Mouse (Mus musculus): ENCODE measurements at regions not wholly inside any gene's neighbourhood (a gene's known extent, or its start where the extent isn't known, plus 50 kb on each side); places are given as distances from the start of the nearest gene placed in this dataset.

DNA sequence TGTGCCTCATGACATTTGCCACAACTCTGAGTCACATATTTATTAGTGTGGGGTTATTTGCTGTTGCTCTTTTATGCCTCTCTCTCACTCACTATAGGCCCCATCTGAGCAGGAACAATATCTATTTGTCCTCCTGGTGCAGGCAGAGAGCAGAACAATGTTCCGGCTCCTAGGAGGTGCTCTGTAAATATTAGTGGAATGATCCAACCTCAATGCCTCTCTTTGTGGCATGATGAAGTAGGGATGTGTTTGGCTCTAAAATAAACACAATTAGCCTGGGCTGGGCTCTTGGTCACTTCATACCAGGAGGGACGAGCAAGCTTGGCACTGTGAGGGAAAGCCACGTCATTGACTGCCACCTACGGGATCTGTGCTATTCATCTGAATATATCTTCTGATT is 224.8 kb upstream of the Arid1b start:
- WGBS = 47% methylated on average over 4 of the region's 4 CpGs
- no peaks in the 10 kb centered on the region for H3K36me3 ChIP-seq (ENCODE audit: control insufficient read depth, insufficient read depth, low read length)
- H3K4me1 ChIP-seq (ENCODE audit: control insufficient read depth, insufficient read depth, low read length) = no peaks in the 10 kb centered on the region
- peak; percentile 84 for ATAC-seq (ENCODE audit: insufficient read depth, low FRiP score)
- H3K4me2 ChIP-seq (ENCODE audit: low read depth, low read length) = no peak overlapping the region
- no peak overlapping the region for H3K27ac ChIP-seq (ENCODE audit: low read length)
- no peak overlapping the region for H3K9ac ChIP-seq (ENCODE audit: low read length)
- no peaks in the 10 kb centered on the region for H3K27me3 ChIP-seq (ENCODE audit: control insufficient read depth, insufficient read depth, low read length)
- no peaks in the 10 kb centered on the region for H3K9me3 ChIP-seq (replicated peaks; ENCODE audit: control insufficient read depth, low read length)
- H3K4me3 ChIP-seq (replicated peaks; ENCODE audit: low read length) = no peak overlapping the region

DNA sequence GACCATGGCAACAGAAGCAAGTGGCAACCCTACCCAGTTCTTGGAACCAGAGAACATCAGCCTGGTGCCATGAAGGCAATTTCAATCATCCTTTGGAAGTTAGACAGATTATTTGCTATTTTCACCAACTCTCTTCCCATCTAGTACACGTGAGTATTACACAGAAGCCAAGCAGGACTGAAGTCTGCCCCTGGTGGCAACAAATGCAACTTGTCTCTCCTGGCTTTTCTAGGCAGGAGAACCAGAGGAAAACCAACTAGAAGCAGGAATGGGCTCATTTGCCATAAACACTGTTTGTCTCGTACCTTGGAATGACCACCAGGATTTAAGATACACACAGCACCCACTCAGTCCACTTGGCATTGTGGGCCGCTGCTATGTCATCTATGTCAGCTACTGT is 224.1 kb upstream of the Arid1b start:
- Histone ChIP-seq H3K4me1 (ENCODE audit: control insufficient read depth, insufficient read depth, low read length) (no peaks in the 10 kb centered on the region), H3K4me2 (ENCODE audit: low read depth, low read length) (no peak overlapping the region), H3K27ac (ENCODE audit: low read length) (0 out of 2 replicates have a peak overlapping the region, but pooled peaks have one; percentile 2), H3K9me3 (replicated peaks; ENCODE audit: control insufficient read depth, low read length) (no peaks in the 10 kb centered on the region), H3K4me3 (replicated peaks; ENCODE audit: low read length) (no peak overlapping the region), H3K9ac (ENCODE audit: low read length) (no peak overlapping the region), H3K27me3 (ENCODE audit: control insufficient read depth, insufficient read depth, low read length) (no peaks in the 10 kb centered on the region), H3K36me3 (ENCODE audit: control insufficient read depth, insufficient read depth, low read length) (no peaks in the 10 kb centered on the region)
- WGBS = 79% methylated on average over 3 of the region's 3 CpGs
- no peak for ATAC-seq (ENCODE audit: insufficient read depth, low FRiP score)

DNA sequence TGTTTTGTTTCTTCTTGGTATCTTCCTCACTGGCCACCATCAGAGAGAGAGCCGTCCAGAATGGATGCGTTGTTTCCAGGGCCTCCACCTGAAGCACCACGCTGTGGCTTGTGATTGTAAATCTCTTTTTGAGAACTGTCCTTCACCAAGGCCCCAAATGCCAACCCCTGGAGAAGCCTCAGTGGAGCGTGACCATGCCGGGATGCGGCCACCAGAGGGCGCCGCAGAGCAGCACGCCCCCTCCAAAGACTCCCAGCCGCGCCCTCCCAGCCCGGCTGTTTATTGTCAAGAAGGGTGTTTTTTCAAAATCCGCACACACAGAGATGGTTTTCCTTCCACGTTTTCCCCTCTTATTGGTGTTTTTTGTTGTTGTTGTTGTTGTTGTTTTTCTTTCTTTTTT is 216.0 kb upstream of the Arid1b start:
- no peak overlapping the region for H3K4me3 ChIP-seq (replicated peaks; ENCODE audit: low read length)
- WGBS = 2% methylated on average over 14 of the region's 14 CpGs
- H3K9ac ChIP-seq (ENCODE audit: low read length) = no peak overlapping the region
- peak overlapping the region; percentile 32 for H3K4me2 ChIP-seq (ENCODE audit: low read depth, low read length)
- H3K9me3 ChIP-seq (replicated peaks; ENCODE audit: control insufficient read depth, low read length) = no peaks in the 10 kb centered on the region
- no peaks in the 10 kb centered on the region for H3K36me3 ChIP-seq (ENCODE audit: control insufficient read depth, insufficient read depth, low read length)
- peak; percentile 68; the same call in 1 of the 2 replicates for ATAC-seq (ENCODE audit: insufficient read depth, low FRiP score)
- peaks cover 4% of the 10 kb centered on the region; the same call in 1 of the 2 replicates for H3K4me1 ChIP-seq (ENCODE audit: control insufficient read depth, insufficient read depth, low read length)
- H3K27ac ChIP-seq (ENCODE audit: low read length) = no peak overlapping the region
- H3K27me3 ChIP-seq (ENCODE audit: control insufficient read depth, insufficient read depth, low read length) = no peaks in the 10 kb centered on the region

DNA sequence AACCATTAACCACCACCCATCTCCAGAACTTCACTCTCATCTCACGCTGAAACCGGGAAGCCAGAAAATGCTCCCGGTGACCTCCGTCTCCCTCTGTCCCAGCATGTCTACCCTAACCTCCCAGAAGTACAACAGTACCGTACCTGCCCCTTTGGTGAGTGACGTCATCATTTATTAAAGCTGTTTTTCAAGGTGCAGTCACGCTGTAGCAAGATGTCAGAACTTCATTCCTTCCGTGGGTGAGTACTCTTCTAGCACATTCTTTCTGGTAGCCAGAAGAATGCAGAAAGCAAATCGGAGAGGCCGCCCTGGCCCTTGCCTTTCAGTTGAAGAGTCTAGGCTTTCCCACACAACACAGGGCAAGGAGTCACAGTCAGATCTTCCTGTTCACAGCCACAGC is 215.1 kb upstream of the Arid1b start:
- Histone ChIP-seq H3K27me3 (ENCODE audit: control insufficient read depth, insufficient read depth, low read length) (no peaks in the 10 kb centered on the region), H3K9ac (ENCODE audit: low read length) (no peak overlapping the region), H3K4me1 (ENCODE audit: control insufficient read depth, insufficient read depth, low read length) (peaks cover 4% of the 10 kb centered on the region; the same call in 1 of the 2 replicates), H3K9me3 (replicated peaks; ENCODE audit: control insufficient read depth, low read length) (no peaks in the 10 kb centered on the region), H3K4me3 (replicated peaks; ENCODE audit: low read length) (no peak overlapping the region), H3K36me3 (ENCODE audit: control insufficient read depth, insufficient read depth, low read length) (no peaks in the 10 kb centered on the region), H3K27ac (ENCODE audit: low read length) (no peak overlapping the region), H3K4me2 (ENCODE audit: low read depth, low read length) (no peak overlapping the region)
- WGBS = 86% methylated on average over 10 of the region's 10 CpGs
- peak; percentile 54; the same call in 1 of the 2 replicates for ATAC-seq (ENCODE audit: insufficient read depth, low FRiP score)

DNA sequence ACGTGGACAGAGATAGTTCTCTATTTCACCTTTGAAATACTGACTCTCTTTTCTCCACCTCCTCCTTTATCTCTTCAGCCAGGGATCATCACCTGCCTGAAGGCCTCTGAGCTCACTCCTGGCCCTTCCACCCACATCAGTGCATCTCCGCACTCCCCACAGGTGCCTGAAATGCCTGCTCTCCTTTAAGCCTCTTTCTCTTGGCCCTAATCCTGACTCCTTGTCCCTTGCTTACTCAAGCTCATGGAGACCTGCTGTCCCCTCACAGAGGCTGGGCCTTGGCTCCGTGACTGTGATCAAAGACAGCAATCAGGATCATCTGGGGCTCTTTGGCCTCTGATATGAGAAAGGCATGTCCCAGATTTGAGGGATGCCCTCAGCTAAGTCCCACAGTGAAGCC is 212.5 kb upstream of the Arid1b start:
- Histone ChIP-seq H3K9me3 (replicated peaks; ENCODE audit: control insufficient read depth, low read length) (no peaks in the 10 kb centered on the region), H3K4me1 (ENCODE audit: control insufficient read depth, insufficient read depth, low read length) (peaks cover 8% of the 10 kb centered on the region), H3K4me3 (replicated peaks; ENCODE audit: low read length) (no peak overlapping the region), H3K4me2 (ENCODE audit: low read depth, low read length) (no peak overlapping the region), H3K27me3 (ENCODE audit: control insufficient read depth, insufficient read depth, low read length) (no peaks in the 10 kb centered on the region), H3K9ac (ENCODE audit: low read length) (no peak overlapping the region), H3K36me3 (ENCODE audit: control insufficient read depth, insufficient read depth, low read length) (no peaks in the 10 kb centered on the region), H3K27ac (ENCODE audit: low read length) (no peak overlapping the region)
- ATAC-seq (ENCODE audit: insufficient read depth, low FRiP score) = no peak
- WGBS = 83% methylated on average over 3 of the region's 3 CpGs

DNA sequence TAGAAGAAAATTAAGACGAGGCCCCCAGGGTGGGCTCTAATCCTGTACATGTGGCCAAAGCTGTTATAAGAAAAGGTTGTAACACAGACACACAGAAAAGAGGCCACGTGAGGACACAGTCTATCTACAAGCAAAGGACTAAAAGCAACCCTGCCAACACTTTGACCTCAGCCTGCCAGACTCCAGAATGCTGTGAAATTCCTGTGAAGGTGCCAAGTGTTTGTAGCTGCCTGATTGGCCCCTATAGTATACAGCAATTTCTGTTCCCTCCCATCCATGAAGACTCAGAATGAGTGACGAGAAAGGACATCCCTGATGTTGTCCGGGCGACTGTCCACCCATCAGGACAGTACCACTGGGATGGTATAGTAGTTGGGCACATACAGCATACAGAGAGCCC is 209.8 kb upstream of the Arid1b start:
- 89% methylated on average over 5 of the region's 5 CpGs for WGBS
- no peak overlapping the region for H3K27ac ChIP-seq (ENCODE audit: low read length)
- no peaks in the 10 kb centered on the region for H3K36me3 ChIP-seq (ENCODE audit: control insufficient read depth, insufficient read depth, low read length)
- ATAC-seq (ENCODE audit: insufficient read depth, low FRiP score) = no peak
- H3K4me3 ChIP-seq (replicated peaks; ENCODE audit: low read length) = no peak overlapping the region
- H3K4me1 ChIP-seq (ENCODE audit: control insufficient read depth, insufficient read depth, low read length) = peaks cover 4% of the 10 kb centered on the region
- no peaks in the 10 kb centered on the region for H3K9me3 ChIP-seq (replicated peaks; ENCODE audit: control insufficient read depth, low read length)
- H3K9ac ChIP-seq (ENCODE audit: low read length) = no peak overlapping the region
- no peaks in the 10 kb centered on the region for H3K27me3 ChIP-seq (ENCODE audit: control insufficient read depth, insufficient read depth, low read length)
- no peak overlapping the region for H3K4me2 ChIP-seq (ENCODE audit: low read depth, low read length)

DNA sequence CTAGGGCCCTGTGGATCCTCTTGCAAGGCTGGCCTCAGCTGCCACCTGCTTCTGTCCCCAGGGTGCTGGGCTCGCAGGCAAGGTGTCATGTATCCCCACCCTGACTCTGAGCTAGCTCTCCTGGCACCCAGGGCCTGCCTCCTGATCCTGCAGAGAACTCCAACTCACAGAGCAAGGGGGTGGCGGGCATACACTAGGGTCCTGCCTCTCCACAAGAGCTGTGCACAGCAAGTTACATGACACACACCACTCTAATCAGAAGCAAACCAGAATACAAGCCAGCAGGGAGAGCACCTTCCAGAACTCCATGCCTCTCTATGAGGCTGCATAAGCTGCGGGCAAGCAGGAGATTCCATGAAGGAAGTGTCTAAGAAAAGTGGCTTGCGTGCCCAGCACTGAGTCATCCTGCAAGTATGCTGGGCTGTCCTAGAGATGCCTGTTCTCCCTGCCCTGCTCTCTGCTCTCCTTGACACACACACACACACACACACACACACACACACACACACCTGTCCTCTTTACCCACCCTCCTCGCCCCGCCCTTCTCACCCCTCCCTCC is 208.8 kb upstream of the Arid1b start:
- 40% methylated on average over 6 of the region's 6 CpGs for WGBS
- H3K27ac ChIP-seq (ENCODE audit: low read length) = peak overlapping the region; percentile 60; the same call in 1 of the 2 replicates
- H3K27me3 ChIP-seq (ENCODE audit: control insufficient read depth, insufficient read depth, low read length) = no peaks in the 10 kb centered on the region
- peaks cover 4% of the 10 kb centered on the region for H3K4me1 ChIP-seq (ENCODE audit: control insufficient read depth, insufficient read depth, low read length)
- H3K9ac ChIP-seq (ENCODE audit: low read length) = peak overlapping the region; percentile 39
- H3K4me2 ChIP-seq (ENCODE audit: low read depth, low read length) = no peak overlapping the region; the same call in 1 of the 2 replicates
- peak; percentile 83; the same call in 1 of the 2 replicates for ATAC-seq (ENCODE audit: insufficient read depth, low FRiP score)
- H3K9me3 ChIP-seq (replicated peaks; ENCODE audit: control insufficient read depth, low read length) = no peaks in the 10 kb centered on the region
- H3K36me3 ChIP-seq (ENCODE audit: control insufficient read depth, insufficient read depth, low read length) = no peaks in the 10 kb centered on the region
- no peak overlapping the region for H3K4me3 ChIP-seq (replicated peaks; ENCODE audit: low read length)

DNA sequence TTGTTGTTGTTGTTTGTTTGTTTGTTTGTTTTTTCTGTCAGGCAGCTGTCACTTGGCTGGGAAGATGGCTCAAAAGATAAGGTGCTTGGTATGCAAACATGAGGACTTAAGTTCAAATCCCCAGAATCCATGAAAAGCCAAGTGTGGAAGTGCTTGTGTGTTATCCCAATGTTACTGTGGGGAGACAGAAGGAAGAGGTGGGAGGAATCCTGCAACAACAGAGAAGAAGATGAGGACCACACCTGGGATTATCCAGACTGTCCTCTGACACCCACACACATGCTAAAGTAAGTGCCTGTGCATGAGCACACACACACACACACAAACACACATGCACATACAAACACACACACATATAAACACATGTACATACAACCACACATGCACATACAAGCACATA is 207.6 kb upstream of the Arid1b start:
- ATAC-seq (ENCODE audit: insufficient read depth, low FRiP score) = no peak
- H3K36me3 ChIP-seq (ENCODE audit: control insufficient read depth, insufficient read depth, low read length) = no peaks in the 10 kb centered on the region
- H3K4me3 ChIP-seq (replicated peaks; ENCODE audit: low read length) = no peak overlapping the region
- H3K27ac ChIP-seq (ENCODE audit: low read length) = no peak overlapping the region
- H3K27me3 ChIP-seq (ENCODE audit: control insufficient read depth, insufficient read depth, low read length) = no peaks in the 10 kb centered on the region
- H3K9ac ChIP-seq (ENCODE audit: low read length) = no peak overlapping the region
- H3K4me2 ChIP-seq (ENCODE audit: low read depth, low read length) = no peak overlapping the region
- no peaks in the 10 kb centered on the region for H3K9me3 ChIP-seq (replicated peaks; ENCODE audit: control insufficient read depth, low read length)
- H3K4me1 ChIP-seq (ENCODE audit: control insufficient read depth, insufficient read depth, low read length) = peaks cover 4% of the 10 kb centered on the region

DNA sequence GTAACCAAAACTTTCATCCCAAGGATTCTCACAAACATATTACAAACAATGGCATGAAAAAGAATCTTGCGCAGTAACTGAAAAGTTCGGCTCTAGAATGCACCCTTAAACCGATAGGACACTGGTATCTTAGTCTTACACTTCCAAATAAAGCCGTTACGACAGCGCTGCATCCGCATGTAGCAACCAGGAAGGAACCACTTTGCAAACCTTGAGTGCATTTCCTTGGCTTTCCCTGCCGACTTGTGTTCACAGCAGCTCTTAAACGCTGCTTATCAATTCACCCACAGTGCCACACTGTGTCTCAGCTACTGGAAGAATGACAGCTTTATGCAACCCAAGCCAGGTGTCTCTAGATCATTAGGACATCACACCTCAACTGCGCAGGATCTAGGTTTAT is 202.3 kb upstream of the Arid1b start:
- H3K9ac ChIP-seq (ENCODE audit: low read length) = no peak overlapping the region
- ATAC-seq (ENCODE audit: insufficient read depth, low FRiP score) = no peak
- H3K36me3 ChIP-seq (ENCODE audit: control insufficient read depth, insufficient read depth, low read length) = no peaks in the 10 kb centered on the region
- H3K27ac ChIP-seq (ENCODE audit: low read length) = no peak overlapping the region
- no peaks in the 10 kb centered on the region for H3K9me3 ChIP-seq (replicated peaks; ENCODE audit: control insufficient read depth, low read length)
- no peaks in the 10 kb centered on the region for H3K4me1 ChIP-seq (ENCODE audit: control insufficient read depth, insufficient read depth, low read length)
- no peak overlapping the region for H3K4me3 ChIP-seq (replicated peaks; ENCODE audit: low read length)
- 69% methylated on average over 10 of the region's 10 CpGs for WGBS
- H3K4me2 ChIP-seq (ENCODE audit: low read depth, low read length) = no peak overlapping the region
- H3K27me3 ChIP-seq (ENCODE audit: control insufficient read depth, insufficient read depth, low read length) = no peaks in the 10 kb centered on the region

All from stomach, embryonic 16.5 days (tissue).